Mouse (Mus musculus) adrenal gland, postnatal 4 days (tissue): ENCODE measurements around the gene Slc2a13. TPM values are rescaled to one million over a fixed set of nuclear protein-coding genes. Genes with fewer than 3 reads are reported as not detected.
A peak's percentile ranks its signal among the peaks of the same experiment; 100 is the strongest.

Experiments used
- DNase-seq, 2 experiments: peaks; one replicate each; pipeline ENCODE4 v3.0.0; 2021 to 2022; ENCODE audit warnings: low spot score in 2 of 2, mixed read lengths in 2 of 2
- long read RNA-seq, 2 experiments: library from polyadenylated mRNA; stranded (forward); transcript quantifications; one replicate each; pipeline ENCODE4 v2.0.0; 2021
- total RNA-seq, 2 experiments: library from RNA; stranded (reverse); gene quantifications; 2 replicates each; pipeline ENCODE4 v1.2.3; 2021

Gene Slc2a13
- 1 to 10 TPM; 7.0 to 8.8 TPM for total RNA-seq
- long read RNA-seq, experiment 1 = 0 reads
- long read RNA-seq, experiment 2, partial matches to known transcripts = 1 of 1 reads
- long read RNA-seq, experiment 2, other reads (novel, unspliced or antisense) = 0 of 1 reads

DNA sequence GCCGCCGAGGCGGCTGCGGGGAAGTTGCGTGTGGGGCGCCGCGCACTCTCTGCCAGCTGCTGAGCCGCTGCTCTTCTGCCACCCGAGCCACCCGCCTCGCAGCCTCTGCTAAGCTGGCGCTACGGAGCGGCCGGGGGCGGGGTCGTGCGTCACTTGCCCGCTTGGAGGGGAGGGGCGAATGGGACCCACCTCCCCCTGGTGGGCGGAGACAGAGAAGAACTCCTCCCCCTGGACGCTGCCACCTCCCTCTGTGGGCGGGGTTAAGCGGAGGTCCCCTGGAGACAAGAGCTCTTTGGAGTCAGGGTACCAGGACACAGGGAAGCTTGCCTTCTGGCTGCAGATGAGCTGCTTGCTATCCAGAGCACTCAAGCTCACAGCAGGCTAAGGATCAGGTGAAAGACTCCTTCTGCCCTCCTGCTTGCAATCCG, at the start of gene Slc2a13:
Slc2a13 (minus strand) TSS at position 151 of the 428 bp plus-strand sequence.
- peak; percentile 78 to 84 for DNase-seq

DNA sequence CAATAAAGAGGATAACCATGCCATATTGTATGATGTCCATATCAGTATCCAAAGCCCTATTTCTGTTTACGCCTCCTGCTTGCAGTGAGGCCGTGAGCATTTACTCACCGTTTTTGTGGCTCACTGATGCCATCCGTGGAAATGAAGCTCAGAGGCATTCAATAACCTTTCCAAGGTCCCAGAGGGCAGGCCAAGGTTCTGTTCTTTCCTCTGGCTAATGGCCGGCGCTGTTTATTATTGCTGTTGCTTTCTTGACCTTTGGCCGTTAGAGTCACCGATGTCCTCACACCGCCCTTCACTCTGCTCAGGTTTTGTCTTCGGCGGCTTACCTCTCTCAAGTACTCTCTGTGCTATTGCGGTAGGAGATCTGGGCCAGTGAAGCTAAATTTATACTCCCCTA, 43.0 kb upstream of the Slc2a13 start:
- no peak for DNase-seq

DNA sequence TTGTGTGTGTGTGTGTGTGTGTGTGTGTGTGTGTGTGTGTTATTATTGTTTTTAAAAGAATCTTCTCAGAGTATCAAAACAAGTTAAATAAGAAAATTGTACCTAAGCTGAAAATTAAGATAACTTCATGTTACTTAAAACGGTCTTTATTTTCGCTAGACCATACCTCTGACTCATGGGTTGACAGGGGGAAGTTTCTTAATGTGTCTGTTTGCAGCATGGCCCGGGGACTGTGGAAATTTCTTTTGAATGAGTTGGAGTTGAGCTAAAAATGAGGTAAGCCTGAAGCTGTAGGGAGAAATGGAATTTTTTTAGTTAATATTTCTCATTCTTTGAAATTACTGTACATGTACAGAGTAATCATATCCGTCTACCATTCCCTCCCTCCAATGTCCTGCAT, 42.5 kb upstream of the Slc2a13 start:
- DNase-seq = no peak

DNA sequence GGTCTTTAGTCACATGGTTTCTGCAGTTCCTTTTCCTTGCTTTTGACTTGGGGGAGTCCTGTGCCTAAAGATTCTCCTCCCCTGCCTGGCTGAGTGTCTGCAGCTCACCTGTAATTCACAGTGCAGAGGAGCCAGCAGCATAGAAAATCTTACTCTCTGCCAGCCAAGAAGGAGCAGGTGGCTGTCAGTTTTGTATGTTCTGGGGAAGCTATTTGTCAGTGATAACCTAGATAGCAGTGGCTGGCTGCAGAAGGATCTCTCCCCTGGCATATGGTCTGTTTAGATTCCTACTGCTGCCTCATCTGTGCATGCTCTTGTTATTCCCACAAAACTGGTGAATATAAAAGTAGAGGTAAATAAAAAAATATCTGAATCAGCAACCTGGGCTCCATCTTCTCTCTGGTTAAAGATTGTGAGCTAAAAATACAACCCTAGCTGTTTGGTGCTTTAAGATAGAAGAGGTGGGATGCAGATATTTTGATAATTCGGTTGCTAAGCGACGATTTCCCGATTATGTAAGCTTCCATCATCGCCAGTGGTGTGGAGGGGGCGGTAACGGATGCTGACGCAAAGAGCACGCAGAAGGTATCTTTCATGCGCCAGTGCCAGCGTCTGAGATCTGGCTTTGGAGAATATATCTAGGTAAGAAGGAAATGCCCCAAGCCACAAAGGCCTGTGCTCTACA, 41.1 kb upstream of the Slc2a13 start:
- no peak for DNase-seq

DNA sequence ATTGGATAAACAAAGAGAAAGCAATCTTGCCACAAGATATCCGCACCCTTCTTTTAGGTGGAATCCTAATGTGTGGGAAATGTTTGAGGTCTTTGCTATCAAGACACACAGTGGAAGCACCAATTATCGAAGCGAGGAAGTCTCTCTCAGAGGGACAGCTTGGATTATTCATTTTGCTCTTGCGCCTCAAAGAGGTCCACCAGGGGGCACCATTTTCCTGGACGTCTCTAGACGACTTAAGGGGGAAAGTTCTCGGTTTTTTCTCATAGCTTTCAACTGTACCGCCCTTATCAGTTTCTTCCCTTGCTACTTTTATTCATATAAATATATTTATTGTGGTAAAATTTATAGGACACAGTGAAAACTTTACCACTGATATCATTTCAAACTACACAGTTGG, 36.7 kb upstream of the Slc2a13 start:
- peak in 1 of 2 experiments; percentile 41 for DNase-seq

DNA sequence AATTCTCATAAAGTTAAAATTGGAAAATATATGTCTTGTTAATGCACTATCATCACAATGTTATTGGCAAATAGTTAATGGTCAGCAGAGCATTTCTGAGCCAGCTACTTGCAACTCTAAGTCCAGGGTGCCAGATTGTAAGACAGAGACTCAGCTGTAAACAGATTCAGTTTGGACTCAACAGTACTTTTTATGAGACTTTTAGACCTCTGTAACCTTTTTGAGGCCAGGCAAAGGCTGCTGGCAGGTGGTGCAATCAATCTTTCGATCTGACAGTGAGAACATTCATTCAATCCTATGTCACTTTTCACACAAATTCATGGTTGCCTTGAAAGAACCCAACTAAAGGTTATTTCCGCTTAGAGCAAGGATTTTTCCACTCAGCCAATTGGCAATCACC, 35.8 kb upstream of the Slc2a13 start:
- DNase-seq = no peak

DNA sequence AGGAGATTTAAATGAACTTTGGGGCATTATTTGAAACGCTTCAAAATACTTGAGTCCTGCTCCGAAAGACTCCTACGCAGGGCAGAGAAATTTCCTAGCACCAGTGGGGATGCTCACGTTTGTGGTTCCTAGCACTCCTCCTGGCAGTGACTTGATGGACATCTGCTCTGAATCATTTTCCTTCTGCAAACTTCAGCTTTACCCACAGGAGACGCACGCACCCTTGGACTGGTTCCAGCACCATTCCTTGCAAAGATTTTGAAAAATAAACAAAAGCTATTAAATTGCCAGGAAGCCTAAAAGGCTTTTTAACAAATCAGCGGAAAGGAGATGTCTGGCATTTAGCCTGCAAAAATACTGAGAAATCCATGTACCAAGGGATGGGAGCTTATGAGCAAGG, 28.1 kb upstream of the Slc2a13 start:
- no peak for DNase-seq

DNA sequence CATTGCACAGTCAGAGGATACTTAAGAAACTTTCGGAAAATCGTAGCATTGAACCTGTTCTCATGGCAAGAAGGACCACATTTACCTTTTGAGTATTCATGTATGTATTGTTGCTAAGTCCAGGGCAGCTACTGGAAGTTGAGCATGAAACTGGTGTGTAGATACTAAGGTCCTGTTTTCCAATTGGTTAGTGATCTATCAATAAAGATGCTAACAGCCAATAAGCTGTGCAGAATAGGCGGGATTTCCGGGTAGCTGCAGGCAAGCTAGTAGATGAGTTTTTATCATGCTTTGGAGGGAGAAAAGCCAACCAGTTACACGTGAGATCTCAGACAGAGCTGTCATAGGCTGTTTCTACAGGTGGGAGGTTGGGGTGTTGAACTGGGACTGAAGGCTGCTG, 24.2 kb upstream of the Slc2a13 start:
- DNase-seq = no peak

DNA sequence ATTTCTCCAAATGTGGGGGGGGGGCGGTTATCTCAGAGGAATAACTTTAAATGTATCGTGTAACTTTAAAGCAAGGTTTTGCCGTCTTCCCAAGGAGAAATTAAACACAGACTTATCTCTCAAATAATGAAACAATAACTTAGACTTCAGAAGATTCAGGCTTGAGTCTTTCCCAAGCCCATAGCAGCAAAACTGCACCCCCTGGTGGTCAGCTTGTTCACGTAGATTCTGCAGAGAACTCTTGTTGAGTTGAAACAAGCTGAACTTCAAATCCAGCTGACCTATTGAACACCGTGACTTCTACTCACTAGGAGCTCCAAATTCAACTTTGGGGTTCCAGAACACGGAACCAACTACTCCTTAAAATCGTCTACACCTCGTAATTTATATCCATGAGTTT, 1.4 kb upstream of the Slc2a13 start:
- peak; percentile 46 to 75 for DNase-seq

DNA sequence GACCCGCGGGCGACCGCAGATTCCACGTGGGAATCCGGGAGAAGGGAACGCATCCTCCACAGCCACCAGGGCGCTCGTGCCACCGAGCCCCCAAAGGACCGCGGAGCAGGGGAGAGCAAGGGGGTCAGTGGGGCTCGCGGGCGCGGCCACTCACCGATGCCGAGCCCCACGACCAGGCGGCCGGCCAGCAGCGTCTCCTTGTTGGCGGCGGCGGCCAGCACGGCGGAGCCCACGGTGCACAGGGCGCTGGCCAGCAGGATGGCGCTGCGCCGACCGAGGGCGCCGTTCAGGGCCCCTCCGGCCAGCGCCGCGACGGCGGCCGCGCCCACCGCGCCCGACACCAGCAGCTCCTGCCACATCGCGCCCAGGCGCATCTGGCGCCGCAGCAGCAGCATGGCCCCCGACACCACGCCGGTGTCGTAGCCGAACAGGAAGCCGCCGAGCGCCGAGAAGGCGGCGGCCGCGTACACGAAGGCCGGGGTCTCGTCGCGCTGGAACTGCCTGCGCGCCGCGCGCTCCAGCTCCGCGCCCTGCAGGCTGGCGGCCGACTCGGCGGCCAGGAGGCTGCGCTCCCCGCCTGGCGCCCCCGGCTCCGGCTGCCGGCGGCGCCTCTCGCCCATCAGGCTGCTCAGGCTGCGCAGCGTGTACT, 516 bp downstream of the Slc2a13 start:
- peak; percentile 5 to 10 for DNase-seq

DNA sequence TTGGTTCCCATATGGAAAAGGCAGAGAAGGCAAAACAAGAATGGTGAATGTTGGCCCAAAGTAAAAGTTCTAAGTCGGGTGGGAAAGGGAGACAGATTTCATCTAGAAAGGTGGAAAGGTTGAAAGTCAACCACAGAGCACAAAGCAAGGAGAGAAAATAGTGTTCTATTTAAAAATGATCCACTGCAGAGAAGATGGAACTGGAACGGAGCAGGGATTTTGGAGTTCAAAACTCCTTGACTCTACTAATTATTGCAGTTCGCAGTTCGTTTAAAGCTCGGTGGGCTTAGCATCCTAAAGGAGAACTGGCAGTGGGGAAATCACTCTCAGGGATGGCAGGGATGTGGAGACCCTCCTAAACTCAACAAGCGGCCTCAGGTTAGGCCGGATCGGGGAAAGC, 1.1 kb downstream of the Slc2a13 start:
- no peak for DNase-seq

DNA sequence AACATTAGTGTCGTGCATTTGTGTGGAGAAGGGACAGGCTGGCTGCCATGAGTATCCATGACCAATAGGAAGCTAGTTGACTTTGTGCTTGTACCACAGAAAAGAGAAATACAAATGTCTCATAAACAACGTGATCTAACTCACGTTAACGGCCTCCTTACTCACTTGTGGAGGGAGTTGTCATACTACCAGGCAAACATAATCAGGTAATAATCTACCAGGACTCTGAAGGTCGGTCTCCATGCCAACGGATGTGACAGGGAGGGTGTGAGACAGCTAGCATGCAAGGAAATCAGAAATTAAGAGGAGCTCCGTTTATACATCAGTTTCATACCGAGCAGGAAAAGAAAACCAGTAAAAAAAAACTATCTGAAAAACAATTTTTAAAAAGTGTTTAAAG, 6.3 kb downstream of the Slc2a13 start:
- DNase-seq = no peak

DNA sequence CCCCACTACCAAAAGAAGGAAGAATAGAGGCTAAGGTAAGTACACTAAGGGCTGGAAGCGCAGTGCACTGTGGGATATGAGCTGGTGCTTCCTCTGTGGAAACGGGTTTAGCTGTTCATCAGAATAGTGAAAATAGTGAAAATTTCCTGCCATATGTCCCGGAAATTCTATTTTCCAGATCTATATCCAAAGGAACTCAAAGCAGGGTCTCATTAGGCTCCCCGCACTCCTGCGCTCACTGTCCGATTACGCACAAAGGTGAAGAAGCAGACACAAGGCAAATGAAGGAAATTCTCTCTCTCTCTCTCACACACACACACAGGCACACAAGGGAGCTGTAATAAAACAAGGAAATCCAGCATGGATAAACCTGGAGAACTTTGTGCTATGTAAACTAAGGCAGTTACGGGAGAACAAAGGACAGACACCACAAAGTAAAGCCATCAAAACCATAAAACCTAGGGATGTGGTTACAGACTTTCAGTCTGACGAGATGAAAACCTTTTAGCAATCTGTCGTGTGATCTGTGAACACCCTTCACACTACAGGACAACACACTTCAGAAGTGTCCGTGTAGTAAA, 7.9 kb downstream of the Slc2a13 start:
- no peak for DNase-seq

DNA sequence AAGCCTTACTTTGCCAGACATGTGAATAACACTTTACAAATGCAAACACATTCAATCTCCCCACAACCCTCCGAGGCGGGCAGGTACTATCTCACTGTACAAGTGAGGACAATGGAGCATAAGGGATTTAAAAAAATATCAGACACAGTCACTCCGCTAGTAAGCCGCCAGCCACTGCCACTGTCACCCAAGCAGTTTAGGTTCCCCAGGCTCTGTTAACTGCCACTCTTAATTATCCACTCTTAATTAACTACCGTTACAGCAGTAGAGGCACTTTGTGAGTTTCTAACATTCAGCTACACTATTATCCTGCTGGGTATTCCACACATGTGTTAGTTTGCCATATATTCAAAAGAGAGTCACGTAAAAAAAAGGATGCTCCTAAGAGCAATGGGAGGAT, 11.3 kb downstream of the Slc2a13 start:
- DNase-seq = no peak

DNA sequence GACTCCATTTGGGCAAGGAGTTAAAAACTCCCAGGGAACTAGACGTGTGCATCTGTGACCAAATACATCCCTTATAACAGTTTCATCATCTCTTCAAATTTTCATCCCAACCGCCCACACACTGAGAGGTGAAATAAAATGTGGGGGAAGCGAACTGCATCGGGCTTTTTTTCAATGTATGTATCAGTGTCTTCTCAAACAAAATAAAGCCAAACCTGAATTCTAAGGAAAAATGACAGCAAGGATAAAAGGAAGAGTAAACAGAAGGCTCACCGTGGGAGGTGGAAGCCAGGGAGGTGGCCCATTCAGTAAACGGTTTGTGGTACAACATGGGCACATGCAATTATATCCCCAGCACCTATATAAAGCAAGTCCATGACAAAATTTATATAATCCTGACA, 17.7 kb downstream of the Slc2a13 start:
- no peak for DNase-seq

DNA sequence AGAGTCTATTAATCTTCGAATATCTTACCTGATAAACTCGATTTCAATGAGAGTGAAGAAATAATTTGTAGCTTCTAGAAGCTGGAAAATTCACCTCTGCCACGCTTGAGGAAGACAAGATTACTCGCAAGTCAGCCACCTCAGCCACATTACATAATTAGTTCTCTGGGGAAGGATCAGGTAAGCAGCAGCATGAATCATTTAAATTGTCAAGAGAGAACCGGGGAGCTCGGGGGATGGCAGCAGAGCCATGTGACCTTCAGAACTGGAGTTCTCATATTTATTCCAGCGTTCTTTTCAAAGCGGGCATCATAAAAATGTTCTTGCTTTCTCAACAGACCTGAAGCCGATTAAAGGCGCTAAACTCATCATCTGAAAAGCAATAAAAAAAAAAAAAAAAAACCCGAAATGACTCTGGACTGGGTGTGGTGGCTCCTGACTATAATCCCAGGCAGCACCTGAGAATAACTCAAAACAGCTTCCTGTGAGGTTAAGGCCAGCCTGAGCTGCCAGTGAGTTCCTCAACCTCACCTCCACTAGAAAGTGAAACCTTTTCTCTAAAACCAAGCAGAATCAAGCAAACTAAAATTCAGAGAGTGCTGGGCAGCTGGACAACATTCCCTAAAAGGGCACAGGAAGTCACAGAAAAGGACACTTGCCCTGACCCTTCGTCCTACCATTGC, 24.3 kb downstream of the Slc2a13 start:
- no peak for DNase-seq

DNA sequence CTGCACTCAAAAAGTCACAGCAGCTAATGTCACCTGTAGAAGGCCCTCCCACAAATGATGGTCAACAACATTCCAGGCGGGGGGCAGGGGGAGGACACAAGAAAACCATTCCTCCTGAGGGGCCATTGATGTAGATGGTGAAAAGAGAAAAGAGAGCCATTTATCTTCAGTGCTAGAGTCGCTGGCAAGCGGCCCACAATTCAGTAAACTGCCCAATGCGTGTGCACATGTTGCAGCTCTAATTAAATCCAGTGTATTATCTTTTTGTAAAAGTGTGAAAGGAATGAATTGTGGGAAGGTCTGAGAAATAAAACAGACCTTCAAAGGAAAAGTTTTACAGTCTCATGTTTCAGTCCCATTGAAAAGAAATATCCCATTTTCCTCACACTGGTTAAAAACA, 28.5 kb downstream of the Slc2a13 start:
- DNase-seq = no peak

DNA sequence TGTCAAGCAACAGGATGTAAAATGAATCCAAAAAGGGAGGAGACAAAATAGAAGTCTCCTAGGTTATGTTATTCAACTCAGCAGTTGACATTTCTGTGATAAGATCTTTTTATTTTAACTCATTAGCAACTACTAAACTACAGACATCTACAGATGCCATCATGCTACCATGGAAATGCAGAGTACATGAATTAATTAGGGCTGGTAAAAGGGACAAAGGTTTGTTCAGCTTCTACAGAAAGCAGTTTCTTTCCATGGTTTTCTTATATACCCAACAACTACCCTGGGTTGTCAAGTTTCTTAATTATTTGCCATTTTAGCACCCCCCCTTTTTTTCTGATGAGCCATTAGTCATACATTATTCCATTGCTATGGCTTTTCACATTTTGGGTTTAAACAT, 34.6 kb downstream of the Slc2a13 start:
- no peak for DNase-seq

DNA sequence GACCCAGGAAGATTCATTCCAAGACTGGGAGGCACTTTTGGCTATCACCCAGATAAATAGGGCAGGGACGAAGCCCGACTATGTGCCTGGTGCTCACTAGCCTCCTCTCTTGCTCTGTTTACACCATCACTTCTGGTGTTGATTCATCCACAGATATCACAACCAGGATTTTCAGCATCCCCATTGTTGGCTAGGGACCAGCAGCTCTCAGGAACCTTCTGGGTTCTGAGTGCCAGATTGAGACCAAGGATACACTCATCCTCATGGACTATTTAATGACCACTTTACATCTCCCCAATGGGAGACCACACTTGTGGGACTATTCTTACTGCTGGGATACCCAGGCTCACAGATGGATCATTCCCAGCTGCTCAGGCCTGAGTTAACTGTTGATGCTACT, 46.2 kb downstream of the Slc2a13 start:
- DNase-seq = no peak

DNA sequence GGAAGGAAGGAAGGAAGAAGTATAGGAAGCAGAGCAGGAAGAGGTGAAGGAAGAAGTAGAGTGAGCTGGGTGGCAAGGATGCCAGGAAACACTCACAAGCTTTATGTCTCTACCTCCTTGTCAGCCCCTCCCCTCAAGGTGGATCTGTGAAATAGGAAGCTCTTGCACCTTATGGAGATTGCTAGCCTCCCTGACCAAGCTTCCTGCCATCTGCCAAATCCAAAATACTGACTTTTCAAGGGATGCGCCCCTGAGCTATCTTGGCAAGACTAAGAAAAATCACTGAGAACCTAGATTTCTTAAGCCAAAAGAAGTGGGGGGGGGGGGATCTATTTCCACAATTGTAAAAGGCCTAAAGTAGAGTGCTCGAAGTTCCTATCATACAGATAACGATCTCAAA, 46.9 kb downstream of the Slc2a13 start:
- no peak for DNase-seq

DNA sequence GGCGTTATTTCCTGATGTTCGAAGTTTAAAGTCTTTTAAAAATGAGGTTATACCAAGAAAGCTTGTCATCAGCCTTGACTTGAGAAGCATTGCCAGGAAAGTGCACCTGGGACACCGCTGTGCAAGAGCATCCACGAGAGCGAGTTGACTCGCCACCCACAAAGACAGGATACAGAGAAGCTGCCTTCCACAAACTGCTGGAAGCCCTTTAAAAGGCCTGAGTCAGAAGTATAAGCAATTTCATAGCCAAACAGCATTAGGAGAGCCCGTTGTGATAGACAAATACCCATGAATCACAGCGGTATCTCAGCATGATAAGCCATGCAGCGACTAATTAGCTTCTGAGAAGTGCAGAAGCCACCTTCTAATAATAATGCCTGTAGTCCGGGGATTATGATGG, 48.6 kb downstream of the Slc2a13 start:
- DNase-seq = no peak

DNA sequence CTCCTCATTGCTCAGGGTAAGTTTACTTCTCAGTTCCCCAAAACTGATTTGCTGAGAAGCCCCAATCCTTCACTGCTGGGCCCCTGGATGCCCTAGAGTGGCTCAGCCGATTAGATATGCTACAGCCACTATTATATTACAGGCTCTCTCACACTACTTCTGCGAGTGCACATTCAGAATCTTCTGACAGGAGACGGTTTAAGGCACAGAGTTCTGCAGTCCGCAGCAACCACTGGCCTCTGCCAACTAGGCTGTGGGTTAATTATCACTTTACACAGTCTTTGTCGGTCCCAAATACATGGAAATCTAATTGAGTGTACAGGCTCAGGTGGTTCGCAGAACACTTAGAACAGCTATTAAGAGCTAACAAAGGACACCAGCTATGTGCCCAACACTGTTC, 69.8 kb downstream of the Slc2a13 start:
- DNase-seq = no peak
